Mouse (Mus musculus): Measurements from ENCODE around the gene Isoc2a.
"Not testable (repeated sequence)": the region's sequence is repeated elsewhere in the genome, so short reads cannot be mapped to it uniquely, and the experiment has no call there.

Isoc2a gene

DNA sequence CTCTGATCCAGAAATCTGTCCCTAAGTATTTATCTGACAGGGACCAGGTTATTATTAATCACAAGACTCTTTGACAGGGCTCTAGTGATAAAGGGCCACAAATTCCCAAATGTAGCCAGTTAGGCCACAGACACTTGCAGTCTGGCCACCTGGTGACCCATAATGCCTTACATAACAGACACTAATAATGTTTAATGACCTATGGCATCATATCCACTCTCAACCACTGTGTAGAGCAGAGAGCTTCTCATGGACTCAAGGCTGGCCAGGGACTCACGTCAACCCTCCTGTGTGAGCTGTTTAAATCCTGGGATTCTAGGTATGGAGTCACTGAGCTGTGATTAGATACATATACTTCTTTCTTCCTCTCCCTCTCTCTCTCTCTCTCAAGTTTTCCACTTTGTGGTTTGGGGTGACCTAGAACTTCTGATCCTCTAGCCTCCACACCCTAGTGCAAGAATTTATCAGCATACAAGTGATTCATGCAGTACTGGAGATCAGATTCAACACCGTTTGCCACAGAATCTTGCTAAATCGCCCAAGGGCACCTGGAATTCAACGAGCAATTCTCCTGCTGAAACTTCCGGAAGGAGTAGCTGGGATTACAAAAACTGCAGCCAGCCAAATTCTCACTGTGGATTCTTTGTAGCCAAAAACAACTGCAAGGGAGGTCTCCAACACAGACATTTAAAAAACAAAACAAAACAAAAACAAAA is 12.7 kb upstream of the Isoc2a start:
- no peak for ATAC-seq (ENCODE audit: insufficient number of reproducible peaks, low FRiP score, low TSS enrichment)

DNA sequence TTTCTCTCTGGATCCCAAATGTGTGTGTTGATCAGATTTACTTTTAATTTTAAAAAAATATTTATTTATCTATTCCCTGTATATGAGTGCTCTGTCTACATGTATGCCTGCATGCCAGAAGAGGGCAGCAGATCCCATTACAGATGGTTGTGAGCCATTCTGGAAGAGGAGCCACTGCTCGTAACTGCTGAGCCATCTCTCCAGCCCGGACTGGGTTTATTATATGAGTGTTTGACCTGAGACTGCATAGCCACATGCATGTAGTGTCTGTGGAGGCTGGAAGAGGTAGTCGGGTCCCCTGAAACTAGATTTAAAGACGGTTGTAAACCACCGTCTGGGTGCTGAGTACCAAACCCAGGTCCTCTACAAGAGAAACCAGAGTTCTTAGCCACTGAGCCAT is 11.9 kb upstream of the Isoc2a start:
- no peak for ATAC-seq (ENCODE audit: insufficient number of reproducible peaks, low FRiP score, low TSS enrichment)

GRCm38 (mm10) chr7:4865579-4866493 is 11.1 kb upstream of the Isoc2a start:
- peak; percentile 99 for ATAC-seq (ENCODE audit: insufficient number of reproducible peaks, low FRiP score, low TSS enrichment)

GRCm38 (mm10) chr7:4866631-4867180 is 10.2 kb upstream of the Isoc2a start:
- ATAC-seq (ENCODE audit: insufficient number of reproducible peaks, low FRiP score, low TSS enrichment): no peak

DNA sequence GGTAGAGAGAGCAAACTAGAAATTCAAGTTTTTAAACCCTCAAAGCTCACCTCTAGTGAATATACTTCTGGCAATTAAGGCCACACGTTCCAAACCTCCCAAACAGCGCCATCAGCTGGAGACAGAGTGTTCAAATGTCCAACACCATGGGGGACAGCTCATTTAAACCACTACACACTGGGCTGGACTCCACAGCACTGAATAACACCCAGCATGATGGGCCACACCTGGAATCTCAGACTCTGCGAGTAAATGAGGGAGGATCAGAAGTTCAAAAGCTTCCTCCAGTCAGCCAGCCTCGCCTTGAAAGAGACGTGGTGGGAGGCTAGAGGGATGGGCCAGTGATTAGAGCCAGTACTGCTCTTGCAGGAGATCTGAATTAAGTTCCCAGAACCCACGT is 6.8 kb upstream of the Isoc2a start, which contains the start of gene Isoc2b:
TSS of gene Isoc2b (minus strand) at position 126 of the 400 bp plus-strand sequence.
- ATAC-seq (ENCODE audit: insufficient number of reproducible peaks, low FRiP score, low TSS enrichment): no peak

DNA sequence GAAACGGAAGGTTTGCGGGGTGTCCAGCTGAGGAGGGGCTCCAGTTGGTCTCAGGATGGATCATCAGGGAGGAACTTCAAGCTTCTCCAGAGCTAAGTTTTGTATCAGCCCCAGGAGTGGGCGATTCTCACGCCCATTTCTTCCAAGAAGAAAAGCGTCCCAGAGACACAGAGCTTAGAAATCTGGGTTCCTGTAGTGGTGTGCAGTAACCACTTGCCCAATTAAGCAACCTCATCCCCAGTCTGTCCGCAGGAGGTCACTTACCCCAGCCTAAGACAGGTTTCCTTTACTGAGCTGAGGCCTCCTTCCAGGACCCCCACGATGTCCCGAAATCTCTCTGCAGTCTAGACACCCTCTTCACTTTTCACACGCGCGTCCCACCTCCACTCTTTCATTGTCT is 273 bp downstream of the Isoc2a start:
- peak; percentile 47; the same call in 1 of the 2 replicates for ATAC-seq (ENCODE audit: insufficient number of reproducible peaks, low FRiP score, low TSS enrichment)

DNA sequence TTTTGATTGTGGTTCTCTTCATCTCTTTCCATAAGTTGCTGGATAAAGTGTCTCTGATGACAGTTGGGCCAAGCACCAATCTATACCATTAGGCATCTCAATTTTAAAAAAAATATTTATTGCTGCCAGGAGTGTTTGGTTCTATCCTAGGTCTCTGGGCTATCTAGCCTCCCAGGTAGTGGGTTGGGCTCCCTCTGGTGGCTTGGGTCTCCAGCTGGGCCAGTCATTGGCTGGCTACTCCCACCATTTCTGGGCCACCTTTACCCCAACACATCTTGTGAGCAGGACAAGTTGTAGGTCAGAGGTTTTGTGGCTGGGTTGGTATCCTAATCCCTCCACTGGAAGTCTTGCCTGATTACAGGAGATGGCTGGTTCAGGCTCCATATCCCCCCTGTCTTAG is 1.2 kb downstream of the Isoc2a start:
- no peak for ATAC-seq (ENCODE audit: insufficient number of reproducible peaks, low FRiP score, low TSS enrichment)

GRCm38 (mm10) chr7:4879036-4879435 is 2.1 kb downstream of the Isoc2a start:
- not testable (repeated sequence) for ATAC-seq (ENCODE audit: insufficient number of reproducible peaks, low FRiP score, low TSS enrichment)

- no peak for ATAC-seq (ENCODE audit: insufficient number of reproducible peaks, low FRiP score, low TSS enrichment)
These were observed 9.7 kb downstream of the Isoc2a start for GRCm38 (mm10) chr7:4886680-4887079.

- no peak for ATAC-seq (ENCODE audit: insufficient number of reproducible peaks, low FRiP score, low TSS enrichment)
These were observed 18.2 kb downstream of the Isoc2a start for GRCm38 (mm10) chr7:4895186-4895585.

- peak; percentile 61; the same call in 1 of the 2 replicates for ATAC-seq (ENCODE audit: insufficient number of reproducible peaks, low FRiP score, low TSS enrichment)
These were observed 22.1 kb downstream of the Isoc2a start for GRCm38 (mm10) chr7:4898851-4899648.

GRCm38 (mm10) chr7:4899649-4900522 is 22.9 kb downstream of the Isoc2a start:
- ATAC-seq (ENCODE audit: insufficient number of reproducible peaks, low FRiP score, low TSS enrichment): no peak

GRCm38 (mm10) chr7:4900523-4900851 is 23.5 kb downstream of the Isoc2a start:
- no peak for ATAC-seq (ENCODE audit: insufficient number of reproducible peaks, low FRiP score, low TSS enrichment)

DNA sequence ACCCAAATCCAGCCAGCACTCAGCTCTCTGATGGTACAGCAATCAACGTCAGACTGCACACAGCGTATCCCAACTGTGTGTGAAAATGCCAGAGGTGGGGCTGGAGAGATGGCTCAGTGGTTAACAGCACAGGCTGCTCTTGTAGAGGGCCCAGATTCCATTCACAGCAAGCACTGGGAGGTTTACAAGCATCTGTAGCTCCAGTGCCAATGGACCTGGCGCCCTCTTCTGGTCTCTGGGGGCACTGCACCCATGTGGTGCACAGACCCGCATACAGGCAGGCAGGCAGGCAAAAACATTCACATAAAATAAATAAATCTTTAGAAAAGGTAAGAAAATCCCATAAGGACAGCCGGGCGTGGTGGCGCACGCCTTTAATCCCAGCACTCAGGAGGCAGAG is 24.2 kb downstream of the Isoc2a start:
- no peak for ATAC-seq (ENCODE audit: insufficient number of reproducible peaks, low FRiP score, low TSS enrichment)

DNA sequence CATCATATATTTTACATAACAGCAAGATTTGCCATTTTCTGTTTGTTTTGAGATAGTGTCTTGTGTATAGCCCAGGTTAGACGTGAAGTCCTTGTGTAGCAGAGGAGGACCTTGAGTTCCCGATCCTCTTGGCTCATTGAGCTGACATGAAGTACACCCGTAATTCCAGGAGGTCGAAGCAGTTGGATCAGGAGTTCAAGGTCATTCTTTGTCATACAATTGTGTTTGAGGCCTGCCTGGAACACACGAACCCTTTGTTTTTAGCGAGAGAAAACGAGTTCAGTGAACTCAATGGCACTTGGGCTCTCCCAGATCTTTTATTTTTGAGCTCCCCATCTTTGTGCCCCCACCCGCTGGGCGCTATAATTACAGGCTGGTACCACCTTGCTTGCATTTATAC is 25.5 kb downstream of the Isoc2a start:
- ATAC-seq (ENCODE audit: insufficient number of reproducible peaks, low FRiP score, low TSS enrichment): no peak

DNA sequence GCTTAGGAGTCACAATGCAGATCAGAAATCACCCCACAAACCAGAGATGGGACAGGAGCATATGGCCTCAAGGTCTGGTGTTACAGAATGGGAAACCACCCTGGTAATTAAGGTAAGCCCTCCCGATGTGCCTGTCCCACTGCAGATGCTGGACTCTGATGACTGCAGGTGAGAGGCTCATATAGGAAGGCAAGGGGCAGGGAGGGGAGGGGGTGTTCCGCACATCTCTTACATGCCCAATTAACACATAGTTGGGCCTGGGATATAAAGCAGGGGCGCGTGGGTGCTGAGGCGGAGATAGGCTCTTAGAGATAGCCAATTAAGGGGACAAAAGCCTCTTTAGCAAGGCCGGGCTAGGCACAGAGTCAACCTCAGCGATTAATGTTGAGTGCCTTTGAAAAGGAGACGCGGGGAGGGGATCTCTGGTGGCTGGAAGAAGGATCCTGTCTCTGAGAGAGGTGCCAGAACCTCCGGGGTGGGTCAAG is 29.6 kb downstream of the Isoc2a start, which contains the start of gene Gm36210:
TSS of gene Gm36210 (minus strand) at position 51 of the 485 bp plus-strand sequence.
- ATAC-seq (ENCODE audit: insufficient number of reproducible peaks, low FRiP score, low TSS enrichment): no peak

GRCm38 (mm10) chr7:4911561-4911960 is 34.6 kb downstream of the Isoc2a start:
- ATAC-seq (ENCODE audit: insufficient number of reproducible peaks, low FRiP score, low TSS enrichment): no peak

GRCm38 (mm10) chr7:4912248-4912647 is 35.3 kb downstream of the Isoc2a start:
- no peak for ATAC-seq (ENCODE audit: insufficient number of reproducible peaks, low FRiP score, low TSS enrichment)

- peak; percentile 76 for ATAC-seq (ENCODE audit: insufficient number of reproducible peaks, low FRiP score, low TSS enrichment)
These were observed 38.2 kb downstream of the Isoc2a start, which contains the start of gene Zfp628 for GRCm38 (mm10) chr7:4915007-4915665. Gene Zfp628, plus strand, starts transcription at chr7:4915217.
